Mouse (Mus musculus) lung, postnatal 14 days (tissue): ENCODE measurements around the gene Gm6902.
"Not testable (repeated sequence)": the region's sequence is repeated elsewhere in the genome, so short reads cannot be mapped to it uniquely, and the experiment has no call there.

Experiments used
- DNase-seq: peaks from one replicate; pipeline ENCODE4 v3.0.0; 2021

Gene Gm6902

GRCm38 (mm10) chr7:23278800-23279199 is at the start of gene Gm6902:
Gene Gm6902, minus strand, starts transcription at chr7:23278900.
- not testable (repeated sequence) for DNase-seq

DNA sequence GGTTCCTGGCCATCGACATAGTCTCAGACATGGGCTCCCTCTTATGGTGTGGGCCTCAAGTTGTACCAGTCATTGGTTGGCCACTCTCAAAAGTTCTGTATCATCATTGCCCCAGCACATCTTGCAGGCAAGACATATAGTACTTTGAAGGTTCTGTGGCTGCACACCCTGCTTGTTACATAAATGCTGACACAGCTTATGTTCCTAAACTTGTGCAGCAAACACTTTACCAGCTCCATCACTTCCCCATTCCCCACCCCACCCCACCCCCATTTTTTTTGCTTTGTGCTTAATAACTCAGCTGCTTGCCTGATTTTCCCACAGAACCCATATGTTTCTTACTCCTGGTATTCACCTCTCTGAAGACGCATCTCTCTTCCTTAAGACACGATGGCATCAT is 22.2 kb upstream of the Gm6902 start, which contains the start of gene Nlrp4e:
Gene Nlrp4e, plus strand, starts transcription at position 301 of the 400 bp plus-strand sequence.
- not testable (repeated sequence) for DNase-seq

GRCm38 (mm10) chr7:23251582-23251981 is 27.1 kb downstream of the Gm6902 start, which contains the start of gene Vmn1r166:
Gene Vmn1r166, minus strand, starts transcription at chr7:23251682.
- not testable (repeated sequence) for DNase-seq
